Mouse (Mus musculus) embryo, embryonic 10.5 days (tissue): ENCODE data around the gene Ptpn21.

Experiments used
- DNase-seq: peaks from one replicate; pipeline ENCODE4 v3.0.0-alpha.2; 2015; ENCODE audit warnings: low spot score

Gene Ptpn21

DNA sequence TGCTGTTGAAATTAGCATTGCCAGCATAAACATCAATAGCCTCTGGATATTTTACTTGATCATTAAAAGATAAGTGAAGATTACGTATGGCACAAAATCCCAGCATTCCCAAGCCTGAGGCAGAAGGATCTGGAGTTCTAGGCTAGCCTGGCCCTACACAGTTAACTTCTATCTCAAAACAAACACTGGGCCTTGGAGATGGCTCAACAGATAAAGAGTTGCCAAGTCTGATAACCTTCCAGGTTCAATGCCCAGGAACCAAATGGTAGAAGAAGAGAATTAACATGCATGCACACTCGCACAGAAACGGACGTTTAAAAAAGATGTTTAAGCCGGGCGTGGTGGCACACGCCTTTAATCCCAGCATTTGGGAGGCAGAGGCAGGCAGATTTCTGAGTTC lies 13.0 kb downstream of the Ptpn21 start:
- no peak for DNase-seq

DNA sequence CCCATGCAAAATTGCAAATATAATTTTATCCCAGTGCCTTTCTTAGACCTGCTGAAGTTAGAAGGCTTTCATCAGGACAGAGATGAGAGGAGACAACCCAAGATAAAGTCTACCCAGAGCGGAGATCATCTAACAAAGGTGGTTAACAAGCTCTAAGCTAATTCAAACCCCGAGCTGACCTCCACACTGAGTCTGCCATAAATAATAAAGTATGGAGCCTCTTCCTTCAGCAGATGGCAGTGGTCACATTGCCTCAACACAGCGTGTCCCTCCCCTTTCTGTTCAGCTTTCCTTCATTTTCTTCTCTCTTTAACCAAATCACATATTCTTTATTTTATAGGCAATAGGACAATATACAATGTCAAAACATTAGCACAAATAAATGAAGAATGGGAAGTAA lies 16.2 kb downstream of the Ptpn21 start:
- DNase-seq: no peak

DNA sequence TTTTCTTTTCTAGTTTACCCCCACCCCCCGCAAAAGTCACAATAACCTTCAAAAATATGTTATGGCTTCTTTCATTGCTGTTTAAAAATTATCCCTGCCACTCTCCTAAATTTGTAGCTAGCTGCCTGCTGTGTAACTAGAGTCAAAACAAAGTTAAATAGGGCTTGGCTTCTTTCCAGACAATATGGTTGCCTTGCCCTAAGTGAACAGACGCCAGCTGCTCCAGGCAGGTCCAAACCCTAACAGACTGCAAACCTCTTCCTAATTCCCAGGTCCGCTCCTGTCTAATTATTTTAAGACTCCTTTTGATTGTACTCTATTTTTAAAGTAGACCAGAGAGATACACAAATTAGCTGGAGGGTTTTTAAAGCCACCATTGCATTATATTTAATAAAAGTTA lies 16.6 kb downstream of the Ptpn21 start:
- DNase-seq: no peak

DNA sequence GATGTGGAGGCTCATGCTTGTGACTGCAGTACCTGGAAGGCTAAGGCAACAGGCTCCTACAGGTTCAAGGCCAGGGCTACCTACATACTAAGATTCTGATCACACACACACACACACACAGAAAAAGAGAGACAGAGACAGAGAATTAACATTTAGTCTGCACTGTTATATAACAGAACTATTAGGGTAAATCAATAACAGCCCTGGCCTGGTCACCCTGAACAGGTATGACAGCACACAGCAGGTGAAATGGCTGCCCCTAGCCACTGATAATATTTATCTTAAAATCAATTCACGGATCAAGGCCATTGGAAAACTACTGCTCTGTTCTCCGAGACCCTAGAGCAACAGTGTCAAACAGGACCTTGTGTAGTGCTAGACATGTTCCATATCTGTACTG lies 21.1 kb downstream of the Ptpn21 start:
- DNase-seq: no peak

DNA sequence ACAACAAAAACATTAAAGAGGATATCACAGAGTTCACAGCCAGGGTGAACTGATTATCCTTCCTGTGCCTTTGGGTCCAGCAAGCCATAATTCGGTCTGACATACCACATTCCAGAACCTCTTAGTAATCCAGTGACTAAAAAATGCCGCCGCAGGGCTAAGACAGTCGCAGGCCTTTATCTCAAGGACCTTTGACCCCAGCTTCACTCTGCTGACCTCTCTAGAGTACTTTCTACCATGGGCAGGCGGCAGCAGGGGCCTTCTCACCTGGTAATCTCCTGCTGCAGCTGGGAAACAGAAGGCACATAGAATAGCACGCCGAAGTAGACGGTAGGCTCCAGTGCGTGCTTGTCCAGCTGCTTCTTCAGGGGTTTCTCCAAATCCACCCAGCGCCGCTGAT lies 22.4 kb downstream of the Ptpn21 start:
- peak; percentile 70 for DNase-seq

DNA sequence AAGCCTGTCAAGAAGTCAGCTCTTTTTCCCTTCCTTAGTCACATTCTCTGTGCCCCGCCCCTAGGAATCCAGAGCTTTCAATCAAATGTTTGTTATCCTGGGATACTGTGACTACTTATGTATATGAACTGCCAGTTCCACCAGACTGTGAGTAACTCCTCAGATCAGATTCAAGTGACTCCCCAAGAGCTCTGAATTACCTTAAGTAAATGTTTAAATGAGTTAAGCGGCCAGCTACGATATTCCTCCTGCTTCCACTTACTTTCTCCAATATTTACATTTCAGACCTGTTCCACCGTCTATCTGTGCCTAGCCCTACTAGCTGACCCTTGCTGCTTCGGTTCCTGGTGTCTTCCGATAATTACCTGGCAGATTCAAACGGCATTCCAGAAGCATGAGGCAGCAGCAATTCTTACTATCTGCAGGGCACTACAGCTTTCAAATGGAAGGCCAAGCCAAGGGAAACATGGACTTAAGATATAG lies 23.5 kb downstream of the Ptpn21 start:
- DNase-seq: peak; percentile 35

DNA sequence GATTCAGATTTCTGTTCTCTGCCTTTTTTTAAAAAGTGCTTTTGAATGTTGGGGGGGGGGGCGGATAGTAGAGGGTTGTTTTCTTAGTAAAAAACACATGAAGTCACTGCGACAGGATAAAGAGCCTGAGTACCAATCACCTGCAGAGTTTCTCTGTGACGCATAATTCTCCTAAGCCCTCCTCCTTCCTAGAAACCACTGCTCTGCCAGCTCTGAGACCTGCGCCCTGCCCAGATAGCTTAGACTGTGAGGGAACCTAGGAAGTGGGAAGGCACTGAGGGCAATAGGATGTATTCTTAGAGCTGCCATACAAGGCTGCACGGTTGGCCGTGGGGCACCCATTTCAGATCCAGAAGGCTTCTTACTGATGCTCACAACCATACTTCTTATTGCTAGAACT lies 24.4 kb downstream of the Ptpn21 start:
- no peak for DNase-seq

DNA sequence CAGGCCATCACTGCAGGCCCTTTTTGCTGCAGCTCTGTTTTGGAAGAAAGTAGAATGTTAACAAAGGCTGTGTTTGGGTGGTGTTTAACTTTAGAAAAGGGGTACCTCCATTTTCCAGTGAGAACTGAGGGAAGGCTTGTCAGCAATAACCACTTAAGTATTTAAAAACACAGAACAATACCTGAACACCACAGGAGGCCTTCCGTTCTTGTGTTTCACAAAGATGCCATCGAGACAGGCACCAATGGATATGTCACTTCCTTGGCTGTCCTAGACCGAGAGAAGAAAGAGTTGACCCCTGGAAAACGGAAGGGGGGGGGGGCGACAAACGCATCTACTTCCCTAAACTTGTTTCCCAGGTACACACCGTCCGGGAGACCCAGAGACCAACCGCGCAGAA lies 33.2 kb downstream of the Ptpn21 start:
- no peak for DNase-seq

DNA sequence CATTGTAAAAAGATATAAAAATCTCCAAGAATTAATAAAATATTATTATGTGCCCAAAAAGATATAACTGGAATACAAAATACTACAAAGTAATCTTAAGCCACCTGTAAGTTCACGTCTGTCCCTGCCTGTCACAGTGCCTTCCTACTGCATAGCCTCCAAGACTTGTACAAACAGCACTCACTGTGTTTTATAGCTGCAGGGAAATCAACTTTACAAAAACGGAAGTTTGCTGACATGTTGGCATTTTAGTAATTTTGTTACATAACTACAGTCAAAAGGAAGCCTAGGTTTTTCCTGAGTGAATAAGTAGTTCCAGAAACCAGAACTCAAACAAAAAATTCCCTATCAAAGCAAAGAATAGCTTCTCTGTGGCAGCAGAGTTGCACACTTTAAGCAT lies 33.7 kb downstream of the Ptpn21 start:
- no peak for DNase-seq

DNA sequence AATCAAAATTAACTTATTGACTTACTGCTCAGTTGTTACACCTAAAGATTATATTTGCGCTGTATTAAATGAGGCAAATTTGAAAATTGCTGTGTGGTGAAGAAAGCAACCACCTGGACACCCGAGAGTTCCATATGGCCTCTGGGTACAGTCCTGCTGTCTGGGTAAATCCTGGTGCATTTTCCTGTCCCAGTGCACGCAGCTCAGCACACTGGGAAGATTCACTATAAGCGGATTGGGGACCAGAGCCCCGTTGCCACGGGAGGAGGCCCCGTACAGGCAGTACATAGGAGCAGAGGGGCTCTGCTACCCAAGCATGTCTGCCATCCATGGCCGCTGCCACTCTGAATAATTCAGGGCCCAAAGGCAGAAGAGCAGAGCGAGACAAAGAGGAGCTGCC lies 35.6 kb downstream of the Ptpn21 start:
- DNase-seq: no peak

DNA sequence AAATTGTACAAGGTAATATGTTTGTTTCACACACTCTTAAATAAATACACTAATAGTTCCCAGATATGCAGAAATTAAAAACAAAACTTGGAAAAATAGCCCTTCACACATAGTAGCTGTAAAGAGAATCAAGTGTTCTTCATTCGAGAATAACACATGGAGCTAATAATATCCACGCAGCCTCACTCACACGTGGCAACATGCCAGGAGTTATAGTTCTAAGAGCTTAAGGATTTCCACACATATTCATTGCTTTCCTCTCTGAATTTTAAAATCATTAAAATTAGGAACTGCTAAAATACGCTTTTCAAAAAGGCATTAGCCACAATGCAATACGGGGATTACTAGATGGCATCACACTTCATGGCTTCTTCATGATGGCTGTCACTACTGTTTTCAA lies 40.0 kb downstream of the Ptpn21 start:
- DNase-seq: no peak

DNA sequence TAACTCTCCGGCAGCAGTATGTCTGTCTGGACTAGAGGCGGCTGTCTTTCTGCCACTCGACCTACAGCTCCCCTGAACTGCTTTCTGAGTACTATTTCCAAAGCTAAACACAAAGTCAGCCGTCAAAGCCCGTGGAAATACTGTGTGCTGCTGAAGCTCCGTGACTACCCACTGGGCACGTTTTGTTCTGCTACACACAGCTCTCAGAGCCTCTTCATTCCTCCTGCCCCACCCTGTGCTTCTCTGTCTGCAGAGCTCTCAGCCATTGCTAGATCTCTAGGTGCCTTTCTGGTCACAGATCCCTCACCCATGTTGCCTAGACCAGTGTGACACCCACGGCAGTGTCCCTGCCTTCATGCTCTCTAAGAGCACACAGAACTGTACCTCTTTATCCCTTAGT lies 47.0 kb downstream of the Ptpn21 start:
- DNase-seq: no peak

DNA sequence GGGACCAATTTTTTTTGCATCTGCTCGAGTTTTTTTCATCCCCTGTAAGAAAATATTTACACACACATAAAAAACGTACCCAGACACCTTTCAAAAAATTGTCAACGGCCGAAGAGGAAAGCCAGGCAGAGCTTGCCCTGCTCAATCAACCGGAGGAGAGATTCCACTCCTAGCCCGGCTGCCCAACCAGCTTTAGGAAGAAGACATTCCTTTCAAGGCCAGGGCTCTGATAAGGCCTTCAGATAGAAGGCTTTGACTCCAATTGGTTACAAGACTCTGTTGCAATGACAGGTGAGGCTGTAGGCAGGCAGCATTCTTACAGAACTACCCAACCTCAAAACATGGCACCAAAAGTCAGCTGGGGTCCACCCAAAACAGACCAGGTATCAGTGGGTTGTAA lies 53.6 kb downstream of the Ptpn21 start:
- no peak for DNase-seq

DNA sequence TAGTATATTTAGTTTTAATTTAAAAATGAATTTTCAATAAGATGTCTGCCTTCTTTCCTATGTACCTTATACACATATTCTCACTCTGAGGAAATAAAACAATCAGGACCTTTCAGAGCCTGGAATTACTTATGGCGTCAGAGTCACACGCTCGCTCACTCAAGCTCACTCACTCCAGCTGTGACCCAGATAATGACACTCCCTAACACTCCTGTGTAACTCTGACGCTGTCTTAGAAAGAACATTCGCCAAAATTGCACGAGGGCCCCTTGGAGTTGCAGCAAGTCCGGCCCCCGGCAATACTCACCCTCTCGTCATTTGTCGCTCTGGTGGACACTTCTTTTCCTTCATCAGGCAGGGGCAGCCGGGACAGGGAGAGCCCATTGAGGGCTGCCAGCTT lies 54.0 kb downstream of the Ptpn21 start:
- DNase-seq: no peak

DNA sequence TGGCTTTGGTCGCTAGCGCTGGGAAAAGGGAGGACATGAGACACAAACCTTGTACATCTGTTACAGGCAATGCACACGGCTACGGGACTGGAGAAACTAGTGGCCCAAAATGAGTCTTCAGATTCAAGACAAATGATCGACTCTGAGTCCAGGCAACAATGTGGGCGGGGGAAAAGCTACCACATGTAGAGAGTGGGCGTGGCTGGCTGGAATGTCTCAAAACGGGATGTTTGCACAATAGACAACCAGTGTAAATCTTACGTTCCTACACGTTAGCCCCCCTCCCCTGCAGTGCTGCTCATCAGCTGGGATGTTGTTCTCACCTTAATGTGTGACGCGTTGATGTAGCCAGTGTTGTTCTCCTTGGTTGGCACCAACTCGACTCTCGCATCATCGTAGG lies 55.0 kb downstream of the Ptpn21 start:
- DNase-seq: no peak

DNA sequence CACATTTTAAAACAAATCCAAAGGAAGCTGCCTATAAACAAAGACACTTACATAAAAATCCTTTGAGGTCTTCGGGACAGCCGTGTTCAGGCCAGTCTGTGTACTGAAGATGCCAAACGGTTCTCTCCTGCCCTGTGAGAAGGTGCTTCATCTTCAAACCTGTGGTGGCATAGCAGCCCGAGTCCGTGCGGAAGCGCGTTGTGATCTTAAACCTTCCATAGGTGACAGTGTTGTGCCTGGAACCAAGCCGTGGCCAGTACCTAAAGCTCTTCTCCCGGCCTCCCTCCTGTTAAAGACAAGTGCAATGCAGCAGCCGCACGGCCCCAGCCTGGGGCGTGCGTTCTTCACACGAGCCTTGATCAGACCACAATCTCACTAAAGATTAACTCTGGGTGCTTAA lies 57.3 kb downstream of the Ptpn21 start:
- DNase-seq: no peak

DNA sequence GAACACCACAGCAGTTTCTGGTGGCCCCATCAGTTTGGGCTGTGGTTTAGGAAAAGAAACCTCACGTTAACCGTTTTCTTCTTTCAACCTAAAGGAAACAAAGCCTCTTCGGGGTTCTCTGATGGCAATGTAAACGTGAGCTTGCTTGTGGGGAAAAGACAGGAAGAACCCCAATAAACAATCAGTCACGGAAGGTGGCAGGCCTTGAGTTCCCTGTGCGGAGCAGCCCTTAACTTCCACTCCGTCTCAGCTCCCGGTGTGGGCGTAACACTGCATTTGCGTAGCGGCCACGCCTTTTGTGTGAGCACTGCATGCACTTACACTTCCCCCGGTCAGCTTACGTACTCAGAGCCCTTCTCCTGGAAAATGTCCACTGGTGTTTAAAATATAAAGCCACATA lies 59.9 kb downstream of the Ptpn21 start:
- DNase-seq: peak; percentile 13

DNA sequence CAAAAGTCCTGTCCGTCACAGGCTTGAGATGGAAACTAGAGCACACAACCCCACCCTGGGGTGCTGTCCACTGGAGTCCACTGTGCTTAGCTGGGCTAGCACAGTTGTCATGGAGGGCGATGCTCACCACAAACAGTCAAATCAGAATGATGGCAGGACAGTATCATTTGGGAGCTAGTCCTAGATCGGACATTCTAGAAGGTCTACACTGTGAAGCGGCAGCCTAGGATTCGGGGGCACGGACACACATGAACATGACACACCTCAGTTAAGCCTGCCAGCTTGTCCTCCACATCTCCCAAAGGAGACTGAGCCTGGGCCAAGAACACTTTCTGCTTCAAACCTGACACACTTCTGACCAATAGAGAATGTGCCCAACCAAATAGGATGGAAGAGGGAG lies 60.3 kb downstream of the Ptpn21 start:
- DNase-seq: no peak

DNA sequence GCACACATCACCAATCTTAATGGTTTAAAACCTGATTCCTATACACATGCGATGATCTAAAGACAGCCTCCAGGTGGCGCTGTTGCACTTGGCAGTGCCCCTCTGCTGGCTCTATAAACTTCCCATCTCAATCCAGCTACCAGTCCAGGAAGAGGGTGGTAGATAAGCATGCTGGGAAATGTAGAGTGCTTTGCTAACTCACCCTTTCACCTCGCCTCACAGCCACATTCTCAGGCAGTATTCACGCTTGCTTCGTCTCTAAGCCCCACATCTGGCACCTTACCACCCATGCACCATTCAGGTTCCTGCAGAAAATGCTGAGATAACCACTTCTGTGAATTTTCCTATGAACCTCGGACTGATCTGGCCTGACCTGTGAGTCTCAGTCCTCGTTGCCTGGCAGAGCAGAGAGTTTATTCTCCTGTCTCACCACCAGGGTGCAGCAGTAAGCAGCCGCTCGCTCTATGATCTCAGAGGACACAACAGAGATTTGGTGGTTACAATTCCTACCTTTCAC lies 62.5 kb downstream of the Ptpn21 start:
- DNase-seq: peak; percentile 85

DNA sequence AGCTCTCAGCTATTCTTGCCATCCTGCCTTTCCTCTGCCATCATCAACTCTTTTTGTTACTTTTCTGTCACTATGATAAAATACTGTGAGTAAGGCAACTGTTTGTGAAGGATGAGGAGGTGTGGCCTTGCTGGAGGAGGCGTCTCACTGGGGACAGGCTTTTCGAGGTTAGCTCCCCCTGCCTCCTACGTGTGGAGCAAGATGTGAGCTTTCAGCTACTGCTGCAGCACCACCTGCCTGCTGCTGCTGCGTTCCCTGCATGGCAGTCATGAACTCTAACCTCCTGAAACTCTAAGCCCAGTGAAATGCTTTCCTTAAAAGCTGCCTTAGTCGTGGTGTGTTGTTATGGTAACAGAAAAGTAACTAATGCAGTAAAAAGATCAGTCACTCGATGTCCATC lies 63.3 kb downstream of the Ptpn21 start:
- no peak for DNase-seq

DNA sequence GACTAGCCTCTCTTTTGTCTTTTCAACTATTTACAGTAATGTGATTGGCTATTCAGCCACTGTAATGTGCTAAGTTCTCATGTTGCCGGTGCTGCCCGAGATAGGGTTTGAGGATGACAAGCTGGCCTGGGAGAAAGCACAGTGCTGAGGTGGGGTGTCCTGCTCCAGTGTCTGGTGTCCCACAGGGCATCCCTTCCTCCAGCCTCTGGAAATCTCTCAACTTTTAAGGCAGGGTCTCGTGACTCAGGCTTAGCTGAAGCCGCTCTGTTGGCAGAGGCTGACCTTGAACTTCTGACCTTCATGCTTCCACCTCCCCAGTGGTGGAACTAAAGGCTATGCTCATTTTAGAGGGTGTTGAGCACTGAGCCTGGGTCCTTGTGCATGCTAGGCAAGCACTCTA lies 66.8 kb downstream of the Ptpn21 start:
- DNase-seq: no peak

DNA sequence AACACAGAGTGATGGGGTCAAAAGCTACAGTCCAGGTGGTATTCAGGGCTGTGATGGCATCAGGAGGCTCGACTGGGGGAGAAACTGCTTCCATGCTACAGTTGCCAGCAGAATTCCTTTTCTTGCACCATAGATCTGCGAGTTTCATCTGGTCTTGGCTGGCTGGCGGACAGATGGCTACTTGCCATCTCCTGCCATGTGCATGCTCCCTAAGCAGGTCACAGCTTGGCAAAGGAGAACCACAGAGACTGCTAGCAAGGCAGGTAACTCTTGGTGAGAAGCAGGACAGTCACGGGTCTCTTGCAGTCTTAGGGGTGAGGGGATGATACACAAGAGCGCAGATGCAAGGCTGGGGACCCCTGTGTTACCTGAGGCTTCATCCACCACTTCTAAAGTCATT lies 67.3 kb downstream of the Ptpn21 start:
- DNase-seq: no peak

DNA sequence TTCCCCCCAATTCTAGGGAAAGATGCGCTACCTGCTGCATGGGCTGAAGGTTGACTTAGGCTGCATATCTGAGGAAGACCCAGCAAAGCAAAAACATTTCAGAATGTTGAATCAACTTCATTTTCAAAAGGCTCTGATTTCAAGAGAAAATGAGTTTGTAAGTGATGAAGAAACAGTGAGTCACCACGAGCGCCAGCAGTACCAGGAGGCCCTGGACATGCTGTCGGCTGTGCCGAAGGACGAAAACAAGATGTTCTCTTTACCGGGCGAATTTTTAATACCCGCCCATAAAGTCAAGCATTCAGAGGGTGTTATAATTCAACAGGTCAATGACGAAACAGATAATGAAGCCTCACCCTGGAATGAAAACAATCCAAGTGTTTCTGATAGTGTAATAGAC lies 68.1 kb downstream of the Ptpn21 start:
- no peak for DNase-seq

DNA sequence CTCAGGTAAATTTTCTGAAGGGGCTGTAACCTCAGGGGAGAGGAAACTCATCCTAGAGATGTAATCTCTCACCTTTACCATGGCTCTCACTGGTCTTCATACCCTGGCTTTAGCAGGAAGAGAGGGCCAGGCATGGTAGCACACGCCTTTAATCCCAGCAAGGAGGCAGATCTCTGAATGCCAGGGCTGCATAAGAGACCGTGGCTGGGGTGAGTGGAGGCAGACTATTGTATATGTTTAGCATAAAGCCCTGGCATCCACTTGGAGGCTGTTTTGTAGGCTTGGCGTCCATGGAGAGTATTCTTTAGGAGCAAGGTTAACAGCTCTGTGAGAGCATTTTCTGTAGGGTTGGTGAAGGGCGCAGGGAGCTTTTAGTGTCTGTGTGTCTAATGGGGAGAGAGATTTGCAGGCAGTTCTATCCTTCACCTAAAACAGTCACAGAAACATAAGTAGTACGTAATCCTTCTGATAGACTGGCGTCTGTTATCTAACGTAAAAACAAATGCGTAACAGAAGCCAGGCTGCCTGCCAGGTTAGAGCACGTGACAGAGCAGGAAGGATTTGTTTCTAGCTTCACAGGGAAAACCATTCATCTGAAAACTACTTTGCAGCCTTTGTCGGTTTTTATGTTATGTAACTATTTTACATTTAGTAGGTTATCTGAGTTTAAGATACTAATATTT lies 68.9 kb downstream of the Ptpn21 start:
- DNase-seq: no peak
